Mouse (Mus musculus) left cerebral cortex, adult 18-20 months (tissue): Measurements from ENCODE around the gene Dlgap1. TPM values are rescaled to one million over a fixed set of nuclear protein-coding genes. Genes with fewer than 3 reads are reported as not detected.

ENCODE experiments used
- DNase-seq, 2 experiments: peaks; one replicate each; pipeline ENCODE4 v3.0.0; 2021 to 2022; ENCODE audit warnings: low spot score in 2 of 2, mixed read lengths in 1 of 2
- total RNA-seq, 2 experiments: library from RNA; stranded (reverse); gene quantifications; 2 replicates each; pipeline ENCODE4 v1.2.3; 2021

Gene Dlgap1
- total RNA-seq, 2 experiments from 2014 or later, result 457 to 464 TPM

GRCm38 (mm10) chr17:70751676-70752075 lies 782.8 kb downstream of the Dlgap1 start:
- DNase-seq, result no peak

DNA sequence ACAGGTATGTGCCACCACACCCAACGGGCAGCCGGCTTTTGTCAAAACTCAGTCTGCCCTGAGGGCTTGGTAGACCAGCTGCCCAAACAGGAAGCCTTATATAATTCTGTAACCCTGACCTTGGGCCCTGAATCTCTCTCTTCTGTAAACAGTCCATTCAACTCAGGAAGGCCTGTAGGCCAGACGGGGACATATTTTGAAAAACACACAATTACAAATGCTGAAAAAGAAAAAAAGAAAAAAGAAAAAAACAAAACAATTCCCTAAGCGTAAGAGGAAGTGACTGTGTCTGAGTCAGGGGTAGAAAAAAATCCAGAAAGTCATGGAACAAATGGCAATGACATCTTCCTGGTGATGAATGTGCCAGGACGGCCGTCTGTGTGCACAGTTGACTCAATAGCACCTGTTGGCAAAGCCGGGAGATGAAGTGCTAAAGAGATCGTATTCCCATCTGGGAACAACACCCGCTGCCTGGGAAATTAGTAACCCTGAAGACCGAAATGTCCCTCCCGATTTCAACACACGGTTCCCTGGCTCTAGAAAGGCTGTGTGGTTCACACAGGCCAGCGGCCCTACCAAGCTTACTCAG lies 784.7 kb downstream of the Dlgap1 start:
- no peak for DNase-seq

- DNase-seq, result no peak
Observed at GRCm38 (mm10) chr17:70754041-70754440, 785.2 kb downstream of the Dlgap1 start.

GRCm38 (mm10) chr17:70754638-70755037 lies 785.8 kb downstream of the Dlgap1 start:
- DNase-seq, result no peak

GRCm38 (mm10) chr17:70755039-70755668 lies 786.3 kb downstream of the Dlgap1 start:
- DNase-seq, result peak; percentile 90 to 93

- DNase-seq, result no peak
Observed at GRCm38 (mm10) chr17:70755669-70756263, 786.9 kb downstream of the Dlgap1 start.

GRCm38 (mm10) chr17:70762001-70762400 lies 793.1 kb downstream of the Dlgap1 start:
- DNase-seq, result no peak

- DNase-seq, result no peak
Observed at GRCm38 (mm10) chr17:70762634-70763033, 793.8 kb downstream of the Dlgap1 start.

GRCm38 (mm10) chr17:70765337-70765736 lies 796.5 kb downstream of the Dlgap1 start:
- DNase-seq, result no peak

DNA sequence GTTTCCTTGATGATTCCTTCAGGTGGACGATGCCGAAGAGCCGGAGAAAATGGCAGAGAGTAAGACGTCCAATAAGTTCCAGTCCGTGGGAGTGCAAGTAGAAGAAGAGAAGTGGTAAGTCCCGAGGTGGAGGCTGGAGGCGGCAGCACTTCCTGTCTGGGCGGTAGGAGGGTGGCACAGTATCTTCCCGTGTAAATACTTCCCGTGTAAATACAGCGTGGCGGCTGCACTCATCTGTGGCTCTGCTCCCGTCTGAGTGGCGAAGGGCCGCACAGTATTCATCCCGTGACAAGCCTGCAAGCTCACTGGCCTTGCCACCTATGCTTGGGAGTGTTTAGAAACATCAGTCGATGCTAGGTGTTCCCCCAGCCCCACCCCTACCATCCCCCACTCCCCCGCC lies 797.1 kb downstream of the Dlgap1 start:
- no peak for DNase-seq

GRCm38 (mm10) chr17:70772120-70772899 lies 803.4 kb downstream of the Dlgap1 start:
- DNase-seq, result no peak

GRCm38 (mm10) chr17:70779770-70780169 lies 810.9 kb downstream of the Dlgap1 start:
- no peak for DNase-seq

DNA sequence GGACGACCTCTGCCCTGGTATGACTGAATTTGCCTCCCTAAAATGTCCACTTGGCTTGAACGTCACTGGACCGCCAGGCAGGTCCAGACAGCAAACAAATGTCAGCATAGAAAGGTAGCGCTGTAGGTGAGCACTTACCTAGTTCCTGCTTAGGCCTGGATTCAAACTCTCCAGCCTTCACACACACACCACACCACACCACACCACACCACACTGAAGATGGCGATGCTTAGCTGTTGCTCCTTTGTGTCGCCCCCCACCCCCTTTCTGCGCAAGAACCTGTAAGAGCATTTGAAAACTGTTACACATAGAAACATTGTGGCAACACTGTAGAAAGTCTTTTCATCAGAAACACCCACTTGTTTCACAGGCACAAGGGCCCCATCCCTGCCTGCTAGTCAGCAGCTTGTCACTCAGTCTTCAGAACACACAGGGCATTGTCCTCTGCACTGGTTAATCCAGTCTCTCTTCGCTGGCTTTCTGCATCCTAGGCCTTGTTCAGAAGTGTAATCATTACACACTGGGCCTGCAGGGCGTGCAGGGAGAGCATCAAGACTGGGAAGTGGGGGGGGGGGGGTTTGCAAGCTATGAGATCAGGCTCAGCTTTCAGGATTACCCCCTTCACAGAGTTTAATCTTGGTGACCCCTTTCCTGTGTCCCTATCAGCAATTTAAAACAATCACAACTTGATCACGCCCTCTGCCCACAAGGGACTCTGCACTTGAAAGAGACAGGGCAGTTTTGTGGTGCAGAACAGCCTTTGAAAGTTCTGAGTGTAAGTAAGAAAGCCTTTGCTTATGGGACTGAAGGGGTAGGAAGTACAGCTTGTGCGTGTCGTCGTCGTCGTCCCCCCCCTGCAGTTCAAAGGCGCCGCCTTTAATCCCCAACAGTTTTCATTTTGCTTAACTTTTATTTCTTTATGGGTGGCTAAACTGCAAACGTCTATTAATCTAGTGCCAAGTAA lies 812.1 kb downstream of the Dlgap1 start:
- DNase-seq, result no peak

- no peak for DNase-seq
Observed at GRCm38 (mm10) chr17:70783273-70783672, 814.4 kb downstream of the Dlgap1 start.

DNA sequence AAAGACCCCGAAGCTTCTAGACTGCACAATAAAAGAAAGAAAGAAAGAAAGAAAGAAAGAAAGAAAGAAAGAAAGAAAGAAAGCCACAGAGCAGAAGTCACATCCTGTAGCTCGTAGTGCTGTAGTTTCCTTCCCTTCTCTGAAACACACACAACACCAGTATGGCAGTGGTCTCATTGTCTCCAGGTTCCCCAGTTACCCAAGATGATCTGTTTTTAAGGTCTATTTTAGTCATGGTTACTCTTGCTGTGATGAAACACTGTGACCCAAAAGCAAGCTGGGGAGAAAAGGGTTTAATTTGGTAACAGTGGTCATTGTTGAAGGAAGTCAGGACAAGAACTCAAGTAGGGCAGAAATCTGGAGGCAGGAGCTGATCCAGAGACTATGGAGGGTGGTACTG lies 818.5 kb downstream of the Dlgap1 start:
- no peak for DNase-seq

GRCm38 (mm10) chr17:70790801-70791200 lies 821.9 kb downstream of the Dlgap1 start:
- no peak for DNase-seq

GRCm38 (mm10) chr17:70791596-70792275 lies 822.9 kb downstream of the Dlgap1 start:
- no peak for DNase-seq

GRCm38 (mm10) chr17:70794291-70794690 lies 825.4 kb downstream of the Dlgap1 start:
- DNase-seq, result peak; percentile 18 to 22

GRCm38 (mm10) chr17:70794722-70795121 lies 825.8 kb downstream of the Dlgap1 start:
- no peak for DNase-seq

GRCm38 (mm10) chr17:70795196-70795595 lies 826.3 kb downstream of the Dlgap1 start:
- DNase-seq, result no peak
